13 mouse cellular contexts compared by ENCODE assay signal in genomic region chr5:121111106-121111915, GRCm38 (mm10).
DNase-seq lines count a peak whose midpoint lies in the region; ATAC-seq and TF ChIP-seq lines count a peak whose summit lies in the region.
"Had no signal": no experiment of that assay in that cellular context is flagged by ENCODE, and none has a peak within 500 bp of the region (broad histone marks: within the 10 kb centered on the region; RNA-seq: fewer than 3 reads in every experiment).

No protein-coding gene starts in this region.

- TF ChIP-seq POLR2A in CH12.LX (IDR thresholded peaks at IDR 0.05; ENCODE audit: low read depth, low read length), result peak; percentile 40; the same call in 1 of the 2 replicates

- peaks cover 15 to 58% of the 10 kb centered on the region in 2 experiments for H3K4me1 ChIP-seq in CH12.LX (ENCODE audit: control insufficient read depth in 1 of 2, insufficient read depth in 2 of 2)
- H3K4me1 ChIP-seq: intestine, embryonic 15.5 days had no signal

- peak; percentile 22; the same call in 1 of the 2 replicates for TF ChIP-seq EP300 in CH12.LX (IDR thresholded peaks at IDR 0.05; ENCODE audit: low read length)

- no peaks in the 10 kb centered on the region for H3K36me3 ChIP-seq in CH12.LX (replicated peaks in 1 of 2; ENCODE audit: control insufficient read depth in 1 of 2, insufficient read depth in 1 of 2, low read length in 1 of 2)
- H3K36me3 ChIP-seq: intestine, embryonic 15.5 days; limb, embryonic 12.5 days had no signal

- H3K4me3 ChIP-seq in CH12.LX (replicated peaks in 1 of 3; ENCODE audit: low read depth in 2 of 3, low read length in 2 of 3, poor library complexity in 1 of 3), result no peak overlapping the region
- H3K4me3 ChIP-seq: erythroblast, embryonic 14.5 days; intestine, embryonic 15.5 days; limb, embryonic 12.5 days had no signal

- no peaks in the 10 kb centered on the region for H3K9me3 ChIP-seq in CH12.LX (replicated peaks; ENCODE audit: low read length)
- H3K9me3 ChIP-seq: intestine, embryonic 15.5 days; limb, embryonic 12.5 days had no signal

- peak; percentile 42 to 66 for DNase-seq in left cerebral cortex, adult 18-20 months (ENCODE audit: low spot score in 2 of 2)
- no peak for DNase-seq in left cerebral cortex, adult 11 months (ENCODE audit: low spot score)
- DNase-seq in CH12.LX (ENCODE audit: extremely low read depth), result no peak
- peak; percentile 76 for DNase-seq in induced T-regulatory cell, adult 2 months (ENCODE audit: low read depth)
- DNase-seq in adrenal gland, adult 8-10 months, result no peak
- DNase-seq in kidney, postnatal 36 days, result no peak
- DNase-seq in yolk sac, embryonic 10.5 days (ENCODE audit: low spot score), result no peak

- H3K27ac ChIP-seq in CH12.LX (ENCODE audit: insufficient read depth, low read depth), result no peak overlapping the region
- H3K27ac ChIP-seq: intestine, embryonic 15.5 days; limb, embryonic 12.5 days had no signal

- peak overlapping the region; percentile 71 for H3K4me2 ChIP-seq in CH12.LX (ENCODE audit: insufficient read depth, low read depth, poor library complexity, severe bottlenecking)
- H3K4me2 ChIP-seq: heart, embryonic 11.5 days; intestine, embryonic 15.5 days; limb, embryonic 12.5 days had no signal

- H3K9ac ChIP-seq in CH12.LX (ENCODE audit: insufficient read depth, low read depth), result peak overlapping the region; percentile 34
- H3K9ac ChIP-seq: intestine, embryonic 15.5 days; limb, embryonic 12.5 days had no signal

- dilution Hi-C loops in CH12.LX (cut with MboI; ENCODE audit: extremely low pct_ligation_motif_present, extremely low pct_unique_long_range_greater_than_20kb, low sequenced_read_pairs), result no loop called here

- ATAC-seq in megakaryocyte progenitor cell, adult 5-6 weeks (replicated peaks; ENCODE audit: poor library complexity), result peak; percentile 42; the same call in 1 of the 2 replicates
- ATAC-seq: intestine, embryonic 15.5 days; lung, postnatal 0 days had no signal

- in situ Hi-C loops in CH12.LX (cut with MboI; ENCODE audit: low pct_ligation_motif_present, low pct_unique_long_range_greater_than_20kb, low sequenced_read_pairs), result no loop called here

- no peak for TF ChIP-seq RAD21 in CH12.LX (IDR thresholded peaks at IDR 0.05; ENCODE audit: low read depth, low read length)

- H3K79me2 ChIP-seq in CH12.LX (replicated peaks; ENCODE audit: control insufficient read depth, extremely low read depth, insufficient read depth, poor library complexity, severe bottlenecking), result no peaks in the 10 kb centered on the region

- TF ChIP-seq CTCF in CH12.LX (conservative IDR thresholded peaks at IDR 0.05 in 1 of 2, IDR thresholded peaks at IDR 0.05 in 1 of 2; ENCODE audit: low read depth in 2 of 2, low read length in 2 of 2), result no peak

- H3K27me3 ChIP-seq in CH12.LX (replicated peaks), result no peaks in the 10 kb centered on the region
- H3K27me3 ChIP-seq: intestine, embryonic 15.5 days; limb, embryonic 12.5 days had no signal

TF ChIP-seq in CH12.LX, 34 proteins besides CTCF, POLR2A, EP300 and RAD21:
- TF ChIP-seq IRF4 (IDR thresholded peaks at IDR 0.05; ENCODE audit: low read depth, low read length) (0 out of 2 replicates have a peak, but pooled peaks have one; percentile 45), TBP (conservative IDR thresholded peaks at IDR 0.05; ENCODE audit: low read depth, low read length) (no peak), ELF1 (IDR thresholded peaks at IDR 0.05; ENCODE audit: low read depth, low read length) (no peak; the same call in 1 of the 2 replicates), PAX5 (IDR thresholded peaks at IDR 0.05; ENCODE audit: low read length) (no peak), NRF1 (IDR thresholded peaks at IDR 0.05; ENCODE audit: low read depth, low read length) (peak; percentile 80), NELFE (IDR thresholded peaks at IDR 0.05; ENCODE audit: low read depth, low read length) (0 out of 2 replicates have a peak, but pooled peaks have one; percentile 10), MYC (IDR thresholded peaks at IDR 0.05; ENCODE audit: low read depth, low read length) (no peak), KAT2A (IDR thresholded peaks at IDR 0.05; ENCODE audit: insufficient replicate concordance, low read length) (no peak), UBTF (IDR thresholded peaks at IDR 0.05; ENCODE audit: low read depth, low read length) (no peak), MEF2A (IDR thresholded peaks at IDR 0.05; ENCODE audit: borderline replicate concordance, low read depth, low read length) (peak; percentile 12; the same call in 1 of the 2 replicates), BHLHE40 (IDR thresholded peaks at IDR 0.05; ENCODE audit: low read depth, low read length) (no peak), MXI1 (IDR thresholded peaks at IDR 0.05; ENCODE audit: low read depth, low read length) (no peak), HCFC1 (IDR thresholded peaks at IDR 0.05; ENCODE audit: low read depth, low read length) (no peak), E2F4 (IDR thresholded peaks at IDR 0.05; ENCODE audit: insufficient replicate concordance, low read depth, low read length) (no peak), ETS1 (conservative IDR thresholded peaks at IDR 0.05; ENCODE audit: low read depth, low read length) (peak; percentile 13; the same call in 1 of the 2 replicates), JUND (conservative IDR thresholded peaks at IDR 0.05; ENCODE audit: low read depth, low read length) (no peak; the same call in 1 of the 2 replicates), GABPA (IDR thresholded peaks at IDR 0.05; ENCODE audit: insufficient replicate concordance, low read depth, low read length) (no peak), CHD1 (IDR thresholded peaks at IDR 0.05; ENCODE audit: low read depth, low read length) (peak; percentile 62), ZNF384 (IDR thresholded peaks at IDR 0.05; ENCODE audit: low read depth, low read length) (peak; percentile 81), USF1 (IDR thresholded peaks at IDR 0.05; ENCODE audit: low read depth, low read length) (no peak), TCF12 (IDR thresholded peaks at IDR 0.05; ENCODE audit: low read depth, low read length) (no peak), MAFK (IDR thresholded peaks at IDR 0.05; ENCODE audit: insufficient replicate concordance, low read length) (0 out of 2 replicates have a peak, but pooled peaks have one; percentile 14), ZMIZ1 (IDR thresholded peaks at IDR 0.05; ENCODE audit: low read depth, low read length) (no peak), ZKSCAN1 (IDR thresholded peaks at IDR 0.05; ENCODE audit: borderline replicate concordance, low read depth, low read length) (no peak), POLR2AphosphoS2 (IDR thresholded peaks at IDR 0.05; ENCODE audit: low read depth, low read length) (no peak), MAX (IDR thresholded peaks at IDR 0.05; ENCODE audit: low read length) (no peak), JUN (IDR thresholded peaks at IDR 0.05; ENCODE audit: insufficient read depth, low read depth, low read length) (no peak), USF2 (conservative IDR thresholded peaks at IDR 0.05; ENCODE audit: low read depth, low read length) (no peak), MAZ (IDR thresholded peaks at IDR 0.05; ENCODE audit: low read depth, low read length) (no peak), SIN3A (IDR thresholded peaks at IDR 0.05; ENCODE audit: low read length) (peak; percentile 72; the same call in 1 of the 2 replicates), SMC3 (IDR thresholded peaks at IDR 0.05; ENCODE audit: low read depth, low read length) (no peak), RCOR1 (conservative IDR thresholded peaks at IDR 0.05; ENCODE audit: low read depth, low read length) (peak; percentile 52; the same call in 1 of the 2 replicates), ZC3H11A (IDR thresholded peaks at IDR 0.05; ENCODE audit: low read depth, low read length) (no peak), CHD2 (IDR thresholded peaks at IDR 0.05; ENCODE audit: low read length) (no peak)

Comparison
In these comparisons a context has a peak if more than half of its experiments do, and no peak if none do; other contexts are left out.
1. DNase-seq: peak in left cerebral cortex, adult 18-20 months (2 of 2) and induced T-regulatory cell, adult 2 months (single experiment); none in left cerebral cortex, adult 11 months (single experiment), CH12.LX (single experiment), adrenal gland, adult 8-10 months (single experiment), kidney, postnatal 36 days (0 of 2) and yolk sac, embryonic 10.5 days (single experiment).